Mouse (Mus musculus) heart, adult 8-10 months (tissue): ENCODE data around the gene Grifin. TPM values are rescaled to one million over a fixed set of nuclear protein-coding genes. Genes with fewer than 3 reads are reported as not detected.

Experiments used
- DNase-seq: peaks from one replicate; pipeline ENCODE4 v3.0.0; 2022; ENCODE audit warnings: low spot score
- total RNA-seq, 4 experiments: library from RNA; stranded (reverse); gene quantifications; 2 replicates each; pipeline ENCODE4 v1.2.4; 2022

Gene Grifin
- total RNA-seq, 4 experiments from 2014 or later, result not detected

DNA sequence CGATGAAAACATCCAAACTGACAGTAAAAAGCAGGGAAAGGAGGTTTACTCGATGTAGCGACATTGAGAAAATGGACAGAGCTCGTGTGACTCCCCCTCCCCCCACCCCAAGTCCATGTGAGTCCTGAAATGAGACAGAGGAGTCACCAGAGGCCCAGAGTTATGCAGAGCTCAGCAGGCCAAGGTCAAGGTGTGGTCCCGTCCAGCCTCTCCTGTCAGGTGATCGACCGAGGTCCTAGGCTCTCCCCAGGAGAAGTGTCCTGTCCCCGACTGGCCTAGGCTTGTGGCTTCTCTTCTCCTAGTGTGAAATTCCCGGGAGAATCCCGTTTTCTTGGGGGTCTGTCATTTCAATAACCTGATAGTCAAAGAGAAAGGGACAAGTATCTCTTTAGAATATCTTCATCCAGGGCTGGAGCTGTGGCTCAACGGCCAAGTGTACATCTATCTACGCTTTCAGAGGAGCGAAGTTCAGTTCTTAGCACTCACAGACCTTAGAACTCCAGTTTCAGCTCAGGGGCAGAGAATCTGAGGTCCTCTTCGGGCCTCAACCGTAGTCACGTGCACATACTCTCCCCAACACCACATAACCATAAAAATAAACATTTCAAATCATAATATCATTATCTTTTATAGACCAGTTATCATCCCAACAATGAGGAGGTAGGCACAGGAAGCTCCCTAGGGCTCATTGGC lies 24.4 kb upstream of the Grifin start:
- no peak for DNase-seq

DNA sequence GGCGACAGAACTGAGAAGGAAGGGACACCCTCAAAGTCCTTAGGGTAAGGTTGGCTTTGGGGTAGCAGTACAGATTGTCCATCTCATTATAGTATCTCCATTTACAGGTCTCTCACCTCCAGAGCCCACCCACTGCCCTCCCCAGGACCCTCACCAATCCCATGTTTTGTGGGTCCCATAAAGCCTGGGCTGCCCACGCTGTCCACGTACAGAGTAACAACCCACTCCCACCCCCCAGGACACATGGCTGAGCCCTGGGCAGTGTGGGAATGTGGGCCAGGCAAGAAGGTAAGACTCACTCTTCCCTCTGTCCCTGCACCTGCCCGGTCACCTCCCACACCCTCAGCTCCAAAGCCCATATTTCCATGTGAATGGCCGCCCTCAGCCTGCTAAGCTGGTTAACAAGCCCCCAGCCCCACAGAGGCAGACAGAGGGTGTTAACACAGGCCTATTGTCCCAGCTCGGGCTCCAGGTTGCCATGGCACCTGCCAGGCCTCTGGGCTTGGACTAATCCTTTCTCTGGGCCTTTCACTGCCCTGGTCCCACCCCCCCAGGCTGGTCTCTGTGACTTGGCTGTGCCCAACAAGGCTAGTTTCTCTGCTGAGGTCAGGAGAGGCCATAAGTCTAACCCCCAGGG lies 19.0 kb upstream of the Grifin start:
- DNase-seq, result no peak

DNA sequence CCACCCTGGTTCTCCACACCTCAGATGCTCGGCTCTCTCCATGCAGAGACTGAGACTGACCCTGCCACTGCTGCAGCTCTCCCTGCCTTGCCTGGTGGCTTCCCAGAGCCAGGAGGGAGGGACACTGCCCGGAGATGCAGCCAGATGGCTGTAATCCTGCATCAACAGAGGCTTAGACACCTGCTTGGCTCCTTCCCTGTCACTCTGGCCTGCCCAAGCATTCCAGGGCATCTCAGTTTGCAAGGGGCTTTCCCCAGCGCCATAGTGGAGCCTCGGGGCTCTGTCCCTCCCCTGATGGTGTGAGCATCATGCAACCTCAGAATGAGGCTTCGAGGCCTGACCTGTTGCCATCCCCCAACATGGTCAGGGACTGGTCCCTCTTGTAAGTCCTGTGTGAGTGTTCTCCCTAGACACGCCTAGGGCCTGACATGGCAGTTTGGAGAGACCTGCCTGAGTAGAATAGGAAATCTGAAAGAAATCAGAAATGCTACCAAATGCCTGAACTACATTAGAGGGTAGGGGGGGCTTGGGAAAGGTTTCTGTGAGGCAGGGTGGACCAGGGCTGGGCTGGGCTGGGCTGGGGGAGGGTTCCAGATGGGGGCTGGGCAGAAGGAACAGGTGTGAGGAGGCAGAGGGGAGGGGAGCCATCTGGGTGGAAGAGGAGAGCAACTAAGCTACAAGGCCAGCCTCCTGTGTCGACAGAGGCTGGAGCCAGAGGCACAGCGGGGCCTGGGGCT lies 18.3 kb upstream of the Grifin start:
- no peak for DNase-seq

DNA sequence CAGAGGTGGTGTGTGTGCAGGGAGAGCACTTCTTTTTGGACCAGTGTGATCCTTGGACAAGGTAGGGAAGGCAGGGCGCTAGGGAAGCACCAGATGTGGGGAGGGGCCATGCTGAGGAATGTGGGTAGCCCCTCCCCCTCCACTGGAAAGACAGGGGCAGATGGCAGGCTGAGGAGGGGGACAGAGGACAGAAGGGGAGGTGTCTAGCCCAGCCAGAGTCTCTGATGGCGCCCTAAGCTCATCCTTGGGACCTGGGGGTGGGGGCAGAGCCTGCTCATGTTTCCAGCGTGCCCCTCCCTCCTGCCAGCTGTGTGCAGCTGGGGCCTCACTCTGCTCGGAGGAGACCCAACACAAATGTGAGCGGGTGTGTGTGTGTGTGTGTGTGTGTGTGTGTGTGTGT lies 16.7 kb upstream of the Grifin start:
- no peak for DNase-seq

DNA sequence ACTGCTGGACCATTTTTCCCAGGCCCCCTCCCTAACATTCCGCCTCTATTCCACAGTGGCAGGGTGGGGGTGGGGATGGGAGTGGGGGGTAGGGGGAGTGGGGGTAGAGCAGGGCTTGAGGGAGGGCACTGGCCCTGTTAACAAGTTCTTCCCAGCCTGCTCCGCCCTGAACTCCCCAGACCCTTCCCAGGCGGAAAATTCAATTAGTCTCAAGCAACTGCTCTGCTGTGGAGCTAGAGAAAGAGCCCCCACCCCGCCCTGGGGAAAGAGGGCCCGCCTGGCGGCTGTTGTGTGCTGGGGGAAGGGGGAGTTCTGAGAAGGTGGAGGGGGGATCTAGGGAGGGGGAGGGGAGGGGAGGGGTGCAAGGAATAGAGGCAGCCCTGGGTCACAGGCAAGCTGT lies 14.9 kb upstream of the Grifin start:
- no peak for DNase-seq

DNA sequence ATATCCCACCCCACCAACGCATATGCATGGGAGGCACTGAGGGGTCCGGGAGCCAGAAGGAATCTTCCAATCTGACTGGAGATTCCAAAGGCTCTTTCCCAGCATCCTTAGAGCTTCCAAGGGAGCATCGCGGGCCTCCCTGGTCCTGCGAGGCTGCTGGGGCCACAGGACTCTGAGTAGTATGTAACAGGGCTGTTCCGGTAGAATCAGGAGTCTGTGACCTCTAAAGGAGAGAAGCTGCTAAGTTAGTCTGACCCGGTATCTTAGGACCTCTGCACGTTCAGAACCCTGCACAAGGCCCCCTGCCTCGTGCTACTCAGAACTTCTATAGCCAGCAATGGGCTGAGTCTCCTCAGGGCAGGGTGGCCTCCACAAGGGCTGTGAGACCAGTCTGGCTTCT lies 14.3 kb upstream of the Grifin start:
- no peak for DNase-seq

DNA sequence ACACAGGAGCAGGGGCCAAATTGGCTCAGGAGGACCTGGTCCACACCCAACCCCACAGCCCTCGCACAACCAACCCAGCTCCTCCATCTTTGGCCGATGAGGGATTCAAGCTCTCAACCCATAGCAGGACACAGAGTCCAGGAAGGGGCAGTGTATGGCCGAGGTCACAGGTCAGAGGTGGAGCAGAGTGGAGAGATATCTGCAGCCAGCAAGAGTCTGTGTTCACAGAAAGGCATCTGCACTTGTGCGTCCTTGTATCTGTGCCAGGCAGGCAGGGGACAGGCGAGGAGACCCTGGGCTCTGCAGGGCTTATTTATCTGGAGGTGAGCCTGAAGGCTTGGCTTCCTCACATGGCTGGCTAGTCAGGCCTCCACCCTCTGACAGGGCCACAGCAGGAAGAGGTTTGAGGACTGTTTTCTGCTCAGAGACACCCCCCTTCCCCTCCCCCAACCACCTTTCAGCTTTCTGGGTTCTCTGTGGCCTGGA lies 10.6 kb upstream of the Grifin start:
- DNase-seq, result peak; percentile 79

DNA sequence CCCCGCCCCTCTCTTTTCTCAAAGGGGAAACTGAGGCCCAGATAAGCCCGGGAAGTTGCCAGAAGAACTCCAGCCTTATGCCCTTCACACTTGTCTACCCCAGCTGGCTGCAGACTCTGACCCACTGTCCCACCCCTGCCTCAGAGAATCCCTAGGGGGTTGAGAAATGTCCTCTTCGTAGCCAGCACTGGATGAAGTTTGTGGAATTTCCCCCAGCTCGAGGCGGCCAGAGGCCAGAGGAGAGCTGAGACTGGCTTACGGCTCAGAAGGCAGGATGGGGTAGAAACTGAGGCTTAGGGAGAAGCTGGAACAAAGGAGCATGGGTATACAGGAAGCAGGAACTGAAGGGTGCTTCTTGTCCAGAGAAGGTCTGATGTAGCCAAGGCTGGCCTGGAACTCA lies 7.7 kb upstream of the Grifin start:
- peak; percentile 81 for DNase-seq

DNA sequence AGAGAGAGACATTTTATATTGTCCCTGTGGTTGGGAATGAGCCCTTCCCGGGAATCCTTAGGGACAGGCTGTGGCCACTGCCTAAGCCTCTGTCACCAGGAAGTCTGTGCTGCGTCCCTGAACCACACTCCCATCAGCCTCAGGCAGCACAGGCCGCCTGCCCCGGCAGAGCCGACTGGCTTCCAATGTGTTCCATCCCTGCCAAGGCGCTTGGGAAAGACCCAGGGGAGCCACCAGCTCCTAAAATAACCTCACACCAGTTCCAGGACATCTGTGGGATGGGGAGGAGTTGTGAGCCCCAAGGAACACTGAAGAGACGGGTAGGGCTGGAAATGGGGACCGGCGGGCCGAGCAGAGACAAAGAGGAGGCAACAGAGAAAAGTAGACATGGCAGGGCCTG lies 6.8 kb upstream of the Grifin start:
- peak; percentile 90 for DNase-seq

DNA sequence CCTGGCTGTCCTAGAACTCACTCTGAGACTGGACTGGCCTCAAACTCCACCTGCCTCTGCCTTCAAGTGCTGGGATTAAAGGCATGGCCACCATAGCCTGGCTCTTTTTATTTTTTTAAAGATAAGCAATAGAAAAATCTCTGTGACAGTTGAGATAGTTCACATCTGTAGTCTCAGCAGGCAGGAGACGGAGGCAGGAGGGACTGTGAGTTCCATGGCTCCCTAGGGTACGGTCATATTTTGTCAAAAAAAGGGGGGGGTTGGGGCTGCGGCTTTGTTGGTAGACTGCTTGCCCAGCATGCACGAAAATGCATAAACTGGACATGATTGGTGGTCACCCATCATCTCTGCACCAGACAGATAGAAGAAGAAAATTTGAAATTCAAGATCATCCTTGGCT lies 6.3 kb upstream of the Grifin start:
- DNase-seq, result no peak

DNA sequence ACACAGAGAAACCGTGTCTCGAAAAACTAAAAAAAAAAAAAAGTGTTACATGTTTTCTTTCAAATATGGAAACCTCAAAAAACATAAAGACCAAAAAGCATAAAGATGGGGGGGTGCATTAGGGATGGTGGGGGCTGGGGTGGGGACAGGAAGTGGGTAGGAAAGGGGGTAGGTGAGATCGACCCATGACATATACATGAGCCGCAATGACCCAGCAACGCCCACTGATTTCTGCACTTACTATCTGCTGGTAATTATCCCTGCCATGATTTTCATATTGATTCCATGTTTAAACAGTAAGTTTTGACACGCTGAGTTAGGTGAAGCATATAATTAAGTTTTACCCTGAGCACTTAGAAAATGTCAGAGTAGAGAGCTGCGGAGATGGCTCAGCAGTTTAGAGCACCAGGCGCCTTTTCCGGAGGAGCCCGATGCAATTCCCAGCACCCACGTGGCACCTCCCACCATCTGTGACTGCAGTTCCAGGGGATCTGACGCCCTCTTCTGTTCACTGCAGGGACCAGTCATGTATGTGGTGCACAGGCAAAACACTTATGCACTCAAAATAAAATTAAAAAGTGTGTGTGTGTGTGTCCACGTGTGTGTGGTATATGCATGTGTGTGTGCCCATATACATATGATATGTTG lies 5.5 kb upstream of the Grifin start:
- no peak for DNase-seq

DNA sequence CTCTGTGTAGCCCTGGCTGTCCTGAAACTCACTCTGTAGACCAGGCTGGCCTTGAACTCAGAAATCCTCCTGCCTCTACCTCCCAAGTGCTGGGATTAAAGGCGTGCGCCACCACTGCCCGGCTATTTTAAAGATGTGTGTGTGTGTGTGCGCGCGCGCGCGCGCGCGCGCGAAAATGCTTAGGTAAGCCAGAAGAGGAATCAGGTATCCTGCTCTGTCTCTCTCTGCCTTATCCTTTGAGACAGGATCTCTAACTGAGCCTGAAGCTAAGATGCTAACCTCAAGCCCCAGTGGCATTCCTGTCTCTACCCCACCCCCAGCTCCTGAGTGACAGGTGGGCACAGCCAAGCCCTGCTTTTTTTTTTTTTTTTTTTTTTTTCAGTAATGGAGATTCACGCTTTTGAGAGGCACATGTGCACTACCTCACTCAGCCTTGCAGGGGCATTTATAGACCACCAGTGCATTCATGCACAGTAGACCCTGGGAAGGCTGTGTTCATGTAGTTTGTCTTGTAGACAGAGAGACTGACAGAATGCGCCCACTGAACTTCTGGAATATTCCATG lies 4.2 kb upstream of the Grifin start:
- no peak for DNase-seq

DNA sequence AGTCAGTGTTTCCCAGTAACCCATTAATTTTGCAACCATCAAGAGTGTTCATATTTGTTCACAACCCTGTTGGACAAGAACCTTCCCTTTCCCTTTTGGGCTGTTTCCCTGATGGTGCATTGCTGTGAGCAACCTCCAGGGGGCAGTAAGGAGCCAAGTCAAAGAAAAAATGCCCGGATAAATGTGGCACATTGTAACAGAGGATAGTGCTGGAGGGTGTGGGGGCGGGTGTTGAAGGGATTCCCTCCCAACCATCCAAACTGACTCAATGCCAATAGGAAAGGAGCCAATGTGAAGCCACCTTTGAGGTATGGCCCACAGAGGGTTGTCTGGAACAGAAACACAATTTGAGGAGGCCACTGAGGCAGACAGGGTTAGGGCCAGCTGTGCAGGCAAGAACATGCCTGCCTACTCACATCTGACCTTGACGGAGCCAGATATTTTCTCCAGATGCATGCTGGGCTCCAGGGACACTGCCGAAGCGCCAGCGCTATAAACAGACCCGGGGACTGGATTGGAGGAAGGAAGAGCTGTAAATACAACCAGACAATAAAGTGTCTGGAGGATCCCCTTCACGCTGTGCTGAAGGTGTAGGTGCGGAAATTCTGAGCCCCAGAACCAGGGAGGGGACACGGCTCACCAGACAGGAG lies 3.6 kb upstream of the Grifin start:
- DNase-seq, result peak; percentile 75

DNA sequence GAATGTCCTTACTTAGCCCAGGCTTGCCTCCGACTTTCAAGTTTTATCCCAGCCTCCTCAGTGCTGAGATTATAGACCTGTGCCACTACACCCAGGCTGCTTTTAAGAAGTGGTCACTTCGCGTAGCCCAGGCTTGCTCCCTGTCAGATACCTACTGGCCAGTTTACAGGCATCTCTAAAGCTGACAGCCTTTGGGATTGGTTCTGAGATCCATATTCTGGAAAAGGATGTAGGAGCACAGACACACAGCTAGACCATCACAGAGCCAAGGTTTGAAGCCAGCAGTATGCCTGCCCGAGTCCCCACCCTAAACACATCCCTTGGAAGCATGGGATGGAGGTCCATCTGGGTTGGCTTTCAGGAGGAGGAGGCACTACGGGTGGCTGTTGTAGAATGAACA lies 2.9 kb upstream of the Grifin start:
- DNase-seq, result no peak

DNA sequence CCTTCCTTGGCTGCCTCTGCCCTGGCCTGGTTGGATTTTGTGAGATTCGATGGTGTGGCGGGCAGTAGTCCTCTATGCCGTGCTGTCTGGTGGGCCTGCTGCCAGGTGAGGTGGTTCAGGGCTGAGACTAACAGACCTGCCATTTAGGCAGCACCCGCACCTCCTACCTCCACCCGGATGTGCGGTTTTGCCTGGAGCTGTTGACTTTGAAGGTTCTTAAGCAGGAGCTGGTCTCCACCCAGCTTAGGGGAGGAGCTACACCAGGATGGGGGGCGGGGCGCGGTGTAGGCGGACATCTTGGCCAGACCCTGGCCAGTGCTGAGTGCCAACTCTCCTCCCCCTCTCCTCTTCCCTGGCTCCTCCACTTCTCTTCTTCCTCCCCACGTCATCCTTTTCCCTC lies 2.5 kb upstream of the Grifin start:
- peak; percentile 65 for DNase-seq

DNA sequence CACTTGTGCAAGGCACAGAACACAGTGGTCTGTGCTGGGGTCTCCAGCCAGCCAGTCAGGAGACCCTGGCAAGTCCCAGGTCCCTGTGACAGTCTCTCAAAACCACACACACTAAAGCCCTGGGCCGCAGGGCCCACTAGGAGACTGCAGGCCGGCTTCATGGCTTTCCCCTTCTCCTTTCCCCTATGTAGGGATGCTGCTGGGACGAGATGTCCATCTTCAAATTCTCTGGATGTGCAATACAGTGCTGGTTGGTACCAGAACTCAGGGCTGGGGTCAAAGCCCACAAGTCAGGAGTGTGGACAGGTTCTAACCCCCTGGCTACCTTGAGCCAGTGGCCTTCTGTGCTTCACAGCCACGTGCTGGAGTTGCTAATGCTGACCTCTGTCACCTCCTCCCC lies 1.4 kb upstream of the Grifin start:
- DNase-seq, result no peak

DNA sequence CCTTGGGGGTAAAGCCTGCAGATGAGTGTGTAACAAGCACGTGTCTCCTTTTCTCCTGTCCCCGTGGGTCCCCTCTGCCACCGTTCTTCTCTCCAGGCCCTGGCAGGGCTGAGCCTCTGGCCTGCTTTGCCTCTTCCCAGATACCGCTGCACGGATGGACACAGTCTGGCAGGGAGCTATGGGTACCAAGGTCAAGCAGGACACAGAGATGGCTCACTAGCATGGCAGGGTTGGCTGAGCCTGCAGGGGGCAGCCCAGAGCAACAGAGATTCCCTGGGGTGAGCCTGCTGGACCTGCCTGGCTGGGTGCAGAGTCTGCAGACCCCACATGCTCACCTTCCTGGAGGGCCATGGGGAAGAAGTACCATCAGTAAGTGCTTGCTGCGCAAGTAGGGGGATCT lies 985 bp upstream of the Grifin start:
- peak; percentile 35 for DNase-seq

DNA sequence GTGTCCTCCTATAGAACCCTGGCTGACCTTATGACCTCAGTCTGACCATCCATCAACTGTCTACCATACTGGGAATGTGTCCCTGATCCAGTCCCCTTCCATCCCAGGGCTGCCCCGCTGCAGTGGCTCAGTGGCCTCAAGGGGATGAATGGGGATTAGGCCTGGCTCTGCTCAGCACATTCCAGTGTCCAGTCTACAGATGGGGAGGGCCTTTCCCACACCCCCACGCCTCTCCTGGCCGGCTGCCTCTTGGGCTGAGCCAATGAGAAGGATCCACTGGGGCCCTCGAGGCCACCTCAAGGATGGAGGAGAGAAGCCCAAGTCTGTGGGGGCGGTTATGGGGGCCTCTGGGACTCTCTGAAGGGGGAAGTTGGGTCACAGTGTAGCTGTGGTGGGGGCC lies 580 bp upstream of the Grifin start:
- DNase-seq, result peak; percentile 56

DNA sequence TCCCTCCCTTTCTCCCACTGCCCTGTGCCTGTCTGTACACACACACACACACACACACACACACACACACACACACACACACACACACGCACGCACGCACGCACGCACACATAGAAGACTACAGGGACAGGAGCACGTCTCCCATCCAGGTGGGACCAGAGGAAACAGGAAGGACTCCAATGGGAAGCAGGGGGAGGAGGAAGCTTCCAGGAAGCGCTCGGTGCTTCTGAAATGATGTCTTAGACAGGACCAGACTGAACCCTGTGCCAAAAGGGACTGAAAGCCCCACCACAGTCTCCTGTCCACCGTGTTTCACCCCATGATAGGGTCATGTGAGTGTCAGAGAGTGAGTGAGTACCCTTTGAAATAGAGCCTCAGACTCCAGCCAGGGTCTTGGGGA lies 2.3 kb downstream of the Grifin start:
- DNase-seq, result no peak

DNA sequence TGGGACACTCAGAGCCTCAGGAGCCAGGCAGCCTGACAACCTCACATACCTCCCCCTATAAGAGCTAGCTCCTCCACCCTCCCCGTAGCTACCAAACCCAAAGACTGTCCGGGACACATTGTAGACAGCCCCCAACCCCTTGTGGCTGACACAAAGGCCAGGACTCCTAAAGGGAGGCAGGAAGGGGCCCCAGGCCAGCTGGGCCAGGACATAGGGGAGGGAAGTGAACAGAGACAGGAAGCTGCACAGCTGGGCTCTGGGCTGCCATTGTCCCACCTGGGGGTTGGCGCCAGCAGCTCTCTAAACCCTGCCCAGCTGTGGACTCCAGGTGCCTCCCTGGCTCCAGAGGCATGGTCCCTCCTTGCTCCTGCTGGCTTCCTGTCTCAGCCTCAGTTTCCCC lies 8.0 kb downstream of the Grifin start:
- DNase-seq, result no peak

DNA sequence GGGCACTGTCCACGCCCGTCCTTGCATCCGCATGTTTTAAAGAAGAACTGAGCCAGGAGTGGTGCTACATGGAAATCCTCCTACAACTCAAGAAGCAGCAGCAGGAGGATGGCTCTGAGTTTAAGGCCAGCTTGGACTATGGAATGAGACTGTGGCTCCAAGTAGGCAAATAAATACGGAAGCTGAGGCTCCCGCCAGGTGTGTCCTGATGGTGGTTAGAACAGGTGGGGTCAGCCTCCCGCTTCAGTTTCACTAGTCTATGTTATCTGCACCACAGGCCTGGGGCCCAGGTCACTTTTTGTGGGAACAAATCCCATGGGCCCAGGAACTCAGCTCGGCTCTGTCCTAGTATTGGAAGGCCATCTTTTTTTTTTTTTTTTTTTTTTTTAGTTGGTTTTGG lies 11.2 kb downstream of the Grifin start:
- no peak for DNase-seq
